Mouse (Mus musculus): ENCODE data around the gene Zfp64. TPM values are rescaled to one million over a fixed set of nuclear protein-coding genes. Genes with fewer than 3 reads are reported as not detected.
"Not testable (repeated sequence)": the region's sequence is repeated elsewhere in the genome, so short reads cannot be mapped to it uniquely, and the experiment has no call there.

Gene Zfp64
- total RNA-seq, 2 experiments from 2014 or later = 22.5 to 35.5 TPM

GRCm38 (mm10) chr2:168860922-168861740 lies 94.3 kb downstream of the Zfp64 start:
- ATAC-seq (replicated peaks; ENCODE audit: low FRiP score, low TSS enrichment, poor library complexity, severe bottlenecking) = no peak

DNA sequence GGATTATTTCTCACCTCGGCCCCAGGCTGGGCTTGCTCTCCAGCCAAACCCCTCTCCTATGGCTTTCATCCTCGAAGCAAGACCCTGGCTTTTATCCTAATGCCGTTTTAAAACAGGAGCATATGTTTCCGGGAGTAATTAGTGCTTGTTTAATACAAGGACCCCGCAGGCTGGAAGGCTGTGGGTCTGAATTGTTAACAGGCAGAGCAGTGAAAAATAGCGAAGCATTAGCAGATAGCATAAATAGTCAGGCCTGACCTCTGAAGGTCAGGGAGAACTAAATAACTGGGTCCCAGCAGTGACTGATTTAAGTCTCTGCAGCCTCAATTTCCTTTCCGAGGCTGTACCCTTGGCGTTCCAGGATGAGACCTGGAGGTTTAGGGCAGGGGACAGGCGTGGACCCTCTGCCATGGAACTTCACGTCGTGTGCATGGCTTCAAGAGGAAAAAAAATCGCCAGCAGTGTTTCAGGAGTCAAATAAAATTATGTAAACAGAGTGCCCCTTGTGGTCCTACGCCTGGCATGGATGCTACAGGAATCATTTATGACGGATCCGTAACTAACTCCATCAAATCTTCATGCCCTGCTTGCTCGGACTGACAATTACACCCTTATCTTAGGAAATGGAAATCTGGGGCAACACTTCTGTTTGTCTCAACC lies 95.2 kb downstream of the Zfp64 start:
- no peak for ATAC-seq (replicated peaks; ENCODE audit: low FRiP score, low TSS enrichment, poor library complexity, severe bottlenecking)

- no peak for ATAC-seq (replicated peaks; ENCODE audit: low FRiP score, low TSS enrichment, poor library complexity, severe bottlenecking)
These were observed 98.7 kb downstream of the Zfp64 start for GRCm38 (mm10) chr2:168856638-168857037.

DNA sequence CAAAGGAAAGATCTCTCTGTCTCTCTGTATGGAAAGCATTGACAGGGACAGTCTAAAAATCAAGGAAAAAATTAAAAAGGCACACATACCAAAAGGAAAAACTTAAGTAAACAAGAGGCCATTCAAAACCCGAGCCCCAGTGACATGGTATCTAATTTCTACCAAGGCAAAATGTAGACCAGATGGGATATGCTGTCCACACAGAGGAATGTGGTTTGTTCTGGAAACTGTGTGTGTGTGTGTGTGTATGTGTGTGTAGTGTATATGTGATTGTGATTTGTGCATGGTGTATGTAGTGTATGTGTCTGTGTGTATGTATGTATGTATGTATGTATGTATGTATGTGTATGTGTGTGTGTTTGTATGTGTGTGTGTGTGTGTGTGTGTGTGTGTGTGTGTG lies 100.6 kb downstream of the Zfp64 start:
- no peak for ATAC-seq (replicated peaks; ENCODE audit: low FRiP score, low TSS enrichment, poor library complexity, severe bottlenecking)

GRCm38 (mm10) chr2:168853869-168854268 lies 101.5 kb downstream of the Zfp64 start:
- not testable (repeated sequence) for ATAC-seq (replicated peaks; ENCODE audit: low FRiP score, low TSS enrichment, poor library complexity, severe bottlenecking)

DNA sequence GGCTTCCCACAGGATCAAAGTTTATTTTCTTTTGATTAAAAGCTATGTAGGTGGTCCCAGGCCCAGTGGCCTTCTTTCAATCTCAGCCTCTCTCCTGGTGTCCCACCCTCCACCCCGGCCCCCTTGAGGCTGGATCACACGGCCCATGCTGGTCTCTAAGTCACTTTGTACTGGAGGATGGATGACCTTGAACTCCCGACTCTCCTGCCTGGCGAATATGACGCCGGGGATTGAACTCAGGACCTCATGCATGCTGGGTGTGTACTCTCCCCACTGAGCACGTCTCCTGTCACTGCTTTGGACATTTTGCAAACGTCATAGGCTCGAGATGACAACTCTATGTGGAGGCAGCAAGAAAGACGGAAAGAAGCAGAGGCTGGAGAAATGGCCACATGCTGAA lies 103.8 kb downstream of the Zfp64 start:
- ATAC-seq (replicated peaks; ENCODE audit: low FRiP score, low TSS enrichment, poor library complexity, severe bottlenecking) = no peak

GRCm38 (mm10) chr2:168848553-168848952 lies 106.8 kb downstream of the Zfp64 start:
- ATAC-seq (replicated peaks; ENCODE audit: low FRiP score, low TSS enrichment, poor library complexity, severe bottlenecking) = no peak

DNA sequence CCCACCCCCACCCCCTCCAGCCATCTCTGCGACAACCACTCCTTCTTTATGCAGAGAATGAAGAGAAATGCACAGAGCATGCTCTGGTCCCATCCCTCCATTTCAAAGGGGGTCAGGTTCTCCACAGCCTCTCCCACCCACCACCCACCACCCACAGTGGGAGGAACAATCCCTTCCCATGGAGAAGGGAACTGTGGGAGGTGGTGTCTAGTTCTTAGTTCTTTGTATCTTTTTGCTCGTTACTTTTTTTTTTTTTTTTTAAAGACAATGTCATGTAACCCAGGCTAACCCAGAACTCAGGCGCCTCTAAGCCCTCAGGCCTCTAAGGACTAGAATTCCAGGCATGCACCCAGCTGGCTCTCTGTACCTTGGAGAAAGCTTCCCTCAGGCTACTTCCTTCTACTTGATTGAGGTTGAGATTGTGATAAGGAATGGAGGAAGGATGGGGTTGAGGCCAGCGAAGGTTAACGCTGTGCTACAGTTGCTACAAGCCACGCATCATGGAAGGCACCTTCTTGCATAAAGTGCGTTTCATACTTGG lies 109.1 kb downstream of the Zfp64 start:
- ATAC-seq (replicated peaks; ENCODE audit: low FRiP score, low TSS enrichment, poor library complexity, severe bottlenecking) = no peak

Other genes with a start within 250 kb of the Zfp64 start
- gene Atp9a, start 213.2 kb downstream of the Zfp64 start, total RNA-seq (2014; fragmentation: Nextera tagmentation) = 0.37 TPM in 1 of 2 replicates, not detected in the other
- 0.23 TPM in 1 of 2 replicates, not detected in the other for gene Atp9a, start 213.2 kb downstream of the Zfp64 start, total RNA-seq (2017)
- not detected in 2 replicates for gene Sall4, start 187.6 kb downstream of the Zfp64 start, total RNA-seq (2014; fragmentation: Nextera tagmentation)
- gene Sall4, start 187.6 kb downstream of the Zfp64 start, total RNA-seq (2017) = not detected in 2 replicates